Mouse (Mus musculus) MEL (cell line): ENCODE measurements around the gene Zfpm1. TPM values are rescaled to one million over a fixed set of nuclear protein-coding genes. Genes with fewer than 3 reads are reported as not detected.

Source experiments
- DNase-seq: peaks from one replicate; pipeline ENCODE4 v3.0.0; 2011; ENCODE audit warnings: low read depth, low spot score
- H3K27ac ChIP-seq: 2 replicates; pipeline ENCODE4 v1.5.1; 2012; ENCODE audit warnings: low read depth, mild to moderate bottlenecking, control low read depth, low read length, moderate library complexity; ENCODE audit not compliant: control insufficient read depth
- H3K27me3 ChIP-seq, 2 experiments: fragments of 150-350 bp in 1 of 2; sonication (generic) in 1 of 2; 2 replicates each; pipeline ENCODE4 v1.6.1; 2012; ENCODE audit warnings: low read length in 2 of 2, mild to moderate bottlenecking in 2 of 2, improper control_type of control experiment in 1 of 2, moderate library complexity in 1 of 2; ENCODE audit not compliant: insufficient read depth in 2 of 2, control insufficient read depth in 1 of 2
- H3K36me3 ChIP-seq, 2 experiments: 2 replicates each; pipeline ENCODE4 v1.6.1; 2012 to 2014; ENCODE audit warnings: low read length in 2 of 2, improper control_type of control experiment in 1 of 2, inconsistent platforms in 1 of 2, mild to moderate bottlenecking in 1 of 2; ENCODE audit not compliant: insufficient read depth in 2 of 2, control insufficient read depth in 1 of 2
- H3K4me1 ChIP-seq, 2 experiments: fragments of 150-350 bp in 1 of 2; sonication (generic) in 1 of 2; 2 replicates each; pipeline ENCODE4 v1.6.1; 2012; ENCODE audit warnings: low read length in 2 of 2, improper control_type of control experiment in 1 of 2, mild to moderate bottlenecking in 1 of 2; ENCODE audit not compliant: insufficient read depth in 2 of 2, control insufficient read depth in 1 of 2
- H3K4me3 ChIP-seq, 2 experiments: fragments of 150-350 bp in 1 of 2; sonication (generic) in 1 of 2; 2 replicates each; pipeline ENCODE4 v1.5.1; 2012; ENCODE audit warnings: low read depth in 2 of 2, low read length in 2 of 2, mild to moderate bottlenecking in 2 of 2, moderate library complexity in 2 of 2, control low read depth in 1 of 2, improper control_type of control experiment in 1 of 2; ENCODE audit not compliant: control insufficient read depth in 1 of 2, insufficient read depth in 1 of 2
- H3K79me2 ChIP-seq: 2 replicates; pipeline ENCODE4 v1.6.1; 2012; ENCODE audit warnings: mild to moderate bottlenecking, low read length, moderate library complexity; ENCODE audit not compliant: control insufficient read depth, poor library complexity, insufficient read depth
- H3K9ac ChIP-seq: 2 replicates; pipeline ENCODE4 v1.6.1; 2012; ENCODE audit warnings: low read depth, mild to moderate bottlenecking, control low read depth, low read length, moderate library complexity; ENCODE audit not compliant: control insufficient read depth, poor library complexity, severe bottlenecking
- H3K9me3 ChIP-seq: fragments of 150-350 bp; sonication (generic); replicated peaks from 2 replicates; pipeline ENCODE4 v1.6.1; 2012; ENCODE audit warnings: mild to moderate bottlenecking, low read length, improper control_type of control experiment, moderate library complexity; ENCODE audit not compliant: insufficient read depth
- CHD1 ChIP-seq: IDR thresholded peaks from 2 replicates; pipeline ENCODE4 v1.6.1; 2012; ENCODE audit warnings: low read depth, mild to moderate bottlenecking, inconsistent platforms, low read length, improper control_type of control experiment
- CHD2 ChIP-seq: IDR thresholded peaks from 2 replicates; pipeline ENCODE4 v1.6.1; 2011; ENCODE audit warnings: low read length, improper control_type of control experiment
- CTCF ChIP-seq, 3 experiments: IDR thresholded peaks in 2 of 3; conservative IDR thresholded peaks in 1 of 3; 2 replicates each; pipeline ENCODE4 v1.5.1; 2011 to 2012; ENCODE audit warnings: low read length in 3 of 3, low read depth in 2 of 3, mild to moderate bottlenecking in 2 of 3, improper control_type of control experiment in 1 of 3, inconsistent platforms in 1 of 3, mixed read lengths in 1 of 3, moderate library complexity in 1 of 3; ENCODE audit not compliant: control insufficient read depth in 1 of 3, insufficient read depth in 1 of 3, poor library complexity in 1 of 3, severe bottlenecking in 1 of 3
- E2F4 ChIP-seq: IDR thresholded peaks from 2 replicates; pipeline ENCODE4 v1.6.1; 2011; ENCODE audit warnings: low read depth, low read length, improper control_type of control experiment, borderline replicate concordance
- ELF1 ChIP-seq: IDR thresholded peaks from 2 replicates; pipeline ENCODE4 v1.6.1; 2014; ENCODE audit warnings: low read depth, mild to moderate bottlenecking, inconsistent platforms, low read length, improper control_type of control experiment, moderate library complexity
- EP300 ChIP-seq, 2 experiments: IDR thresholded peaks; 2 replicates each; pipeline ENCODE4 v1.6.1; 2011; ENCODE audit warnings: improper control_type of control experiment in 2 of 2, low read length in 2 of 2, low read depth in 1 of 2, mild to moderate bottlenecking in 1 of 2
- ETS1 ChIP-seq: IDR thresholded peaks from 2 replicates; pipeline ENCODE4 v1.6.1; 2012; ENCODE audit warnings: low read depth, mild to moderate bottlenecking, inconsistent platforms, low read length, improper control_type of control experiment, moderate library complexity
- GATA1 ChIP-seq: IDR thresholded peaks from 2 replicates; pipeline ENCODE4 v1.6.1; 2011; ENCODE audit warnings: low read depth, low read length, improper control_type of control experiment
- HCFC1 ChIP-seq: IDR thresholded peaks from 2 replicates; pipeline ENCODE4 v1.6.1; 2012; ENCODE audit warnings: low read depth, mild to moderate bottlenecking, inconsistent platforms, low read length, improper control_type of control experiment, moderate library complexity
- JUND ChIP-seq: IDR thresholded peaks from 2 replicates; pipeline ENCODE4 v1.6.1; 2011; ENCODE audit warnings: low read depth, mild to moderate bottlenecking, improper control_type of control experiment, low read length
- MAZ ChIP-seq: IDR thresholded peaks from 2 replicates; pipeline ENCODE4 v1.6.1; 2012; ENCODE audit warnings: low read depth, mild to moderate bottlenecking, inconsistent platforms, low read length, improper control_type of control experiment
- MEF2A ChIP-seq: IDR thresholded peaks from 2 replicates; pipeline ENCODE4 v1.6.1; 2014; ENCODE audit warnings: low read depth, mild to moderate bottlenecking, inconsistent platforms, low read length, improper control_type of control experiment; ENCODE audit not compliant: poor library complexity, insufficient replicate concordance, severe bottlenecking; ENCODE audit errors: extremely low read depth
- MXI1 ChIP-seq: IDR thresholded peaks from 2 replicates; pipeline ENCODE4 v1.6.1; 2011; ENCODE audit warnings: mild to moderate bottlenecking, low read depth, low read length, improper control_type of control experiment
- MYB ChIP-seq: IDR thresholded peaks from 2 replicates; pipeline ENCODE4 v1.6.1; 2011; ENCODE audit warnings: mild to moderate bottlenecking, low read depth, low read length, improper control_type of control experiment
- MYC ChIP-seq: IDR thresholded peaks from 2 replicates; pipeline ENCODE4 v1.6.1; 2011; ENCODE audit warnings: low read depth, mild to moderate bottlenecking, low read length, improper control_type of control experiment, moderate library complexity
- NELFE ChIP-seq: IDR thresholded peaks from 2 replicates; pipeline ENCODE4 v1.6.1; 2011; ENCODE audit warnings: low read depth, low read length, improper control_type of control experiment
- NRF1 ChIP-seq: IDR thresholded peaks from 2 replicates; pipeline ENCODE4 v1.6.1; 2014; ENCODE audit warnings: low read depth, mild to moderate bottlenecking, inconsistent platforms, low read length, improper control_type of control experiment, moderate library complexity; ENCODE audit not compliant: poor library complexity, insufficient read depth, severe bottlenecking
- POLR2AphosphoS2 ChIP-seq: IDR thresholded peaks from 2 replicates; pipeline ENCODE4 v1.6.1; 2011; ENCODE audit warnings: low read length, improper control_type of control experiment
- POLR2AphosphoS5 ChIP-seq: IDR thresholded peaks from 2 replicates; pipeline ENCODE4 v1.6.1; 2012; ENCODE audit warnings: low read depth, borderline replicate concordance, mild to moderate bottlenecking, inconsistent platforms, low read length, moderate library complexity, mixed read lengths
- RAD21 ChIP-seq: IDR thresholded peaks from 2 replicates; pipeline ENCODE4 v1.6.1; 2011; ENCODE audit warnings: mild to moderate bottlenecking, low read depth, low read length, improper control_type of control experiment
- RCOR1 ChIP-seq: IDR thresholded peaks from 2 replicates; pipeline ENCODE4 v1.6.1; 2012; ENCODE audit warnings: low read depth, mild to moderate bottlenecking, inconsistent platforms, low read length, improper control_type of control experiment
- SIN3A ChIP-seq: IDR thresholded peaks from 2 replicates; pipeline ENCODE4 v1.6.1; 2012; ENCODE audit warnings: low read length, improper control_type of control experiment, inconsistent platforms
- SMC3 ChIP-seq: IDR thresholded peaks from 2 replicates; pipeline ENCODE4 v1.6.1; 2011; ENCODE audit warnings: low read depth, low read length, improper control_type of control experiment
- TCF12 ChIP-seq: IDR thresholded peaks from 2 replicates; pipeline ENCODE4 v1.6.1; 2014; ENCODE audit warnings: low read depth, mild to moderate bottlenecking, inconsistent platforms, low read length, improper control_type of control experiment, moderate library complexity
- UBTF ChIP-seq: IDR thresholded peaks from 2 replicates; pipeline ENCODE4 v1.6.1; 2012; ENCODE audit warnings: low read depth, mild to moderate bottlenecking, inconsistent platforms, low read length, improper control_type of control experiment, moderate library complexity, borderline replicate concordance; ENCODE audit not compliant: insufficient read depth
- USF1 ChIP-seq: IDR thresholded peaks from 2 replicates; pipeline ENCODE4 v1.6.1; 2014; ENCODE audit warnings: low read depth, mild to moderate bottlenecking, inconsistent platforms, low read length, improper control_type of control experiment, moderate library complexity
- USF2 ChIP-seq, 2 experiments: IDR thresholded peaks; 2 replicates each; pipeline ENCODE4 v1.6.1; 2011 to 2012; ENCODE audit warnings: improper control_type of control experiment in 2 of 2, low read length in 2 of 2, borderline replicate concordance in 1 of 2, inconsistent platforms in 1 of 2, low read depth in 1 of 2, mild to moderate bottlenecking in 1 of 2; ENCODE audit not compliant: insufficient read depth in 1 of 2
- ZC3H11A ChIP-seq: IDR thresholded peaks from 2 replicates; pipeline ENCODE4 v1.6.1; 2012; ENCODE audit warnings: low read depth, mild to moderate bottlenecking, inconsistent platforms, low read length, improper control_type of control experiment
- ZKSCAN1 ChIP-seq: IDR thresholded peaks from 2 replicates; pipeline ENCODE4 v1.6.1; 2012; ENCODE audit warnings: low read depth, mild to moderate bottlenecking, inconsistent platforms, low read length, improper control_type of control experiment, moderate library complexity
- polyA plus RNA-seq, 2 experiments: library from polyadenylated mRNA; stranded (reverse) in 1 of 2; unstranded in 1 of 2; fragments of >175 nt in 1 of 2; fragments of >200 nt in 1 of 2; gene quantifications; 2 replicates each; pipeline versions ENCODE4 v1.2.1 to v1.2.4; 2012; ENCODE audit warnings: low replicate concordance in 2 of 2, low read depth in 1 of 2; ENCODE audit not compliant: insufficient read length in 2 of 2, insufficient read depth in 1 of 2, missing spikeins in 1 of 2
- total RNA-seq: library from RNA; depleted of rRNA; stranded (reverse); fragments of 300-350 nt; gene quantifications from 2 replicates; pipeline ENCODE4 v1.2.3, GENCODE M21; 2012

Gene Zfpm1
- total and polyA plus RNA-seq, 3 experiments = 133 to 343 (median 260) TPM

DNA sequence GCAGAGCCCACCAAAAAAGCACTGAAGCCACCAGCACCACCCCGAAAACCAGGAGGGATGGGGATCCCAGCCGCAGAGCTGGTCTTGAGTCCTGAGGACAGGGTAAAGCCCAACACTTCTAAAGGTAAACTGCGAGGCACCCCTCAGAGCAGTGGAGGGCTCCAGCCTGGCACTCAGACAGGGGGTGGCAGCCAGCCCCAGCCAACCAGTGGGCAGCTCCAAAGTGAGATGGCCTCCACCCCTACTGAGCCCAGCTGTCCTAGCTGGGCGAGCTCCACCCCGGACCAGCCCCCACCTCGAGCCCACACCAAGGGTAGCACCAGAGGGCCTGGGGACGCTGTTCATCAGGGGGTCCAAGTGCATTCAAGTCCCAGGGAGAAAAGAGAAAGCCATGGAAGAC is 11.4 kb upstream of the Zfpm1 start:
- Histone ChIP-seq H3K27ac (no peak overlapping the region), H3K79me2 (no peaks in the 10 kb centered on the region), H3K36me3 (peaks cover 0 to 3% of the 10 kb centered on the region in 2 experiments; a peak in 2 of 4 replicates), H3K9me3 (no peaks in the 10 kb centered on the region), H3K4me1 (peaks cover 0 to 19% of the 10 kb centered on the region in 2 experiments; a peak in 3 of 4 replicates), H3K9ac (no peak overlapping the region), H3K4me3 (no peak overlapping the region), H3K27me3 (no peaks in the 10 kb centered on the region)
- TF ChIP-seq MYC = no peak
- no peak for TF ChIP-seq GATA1
- TF ChIP-seq EP300 (IDR thresholded peaks at IDR 0.05; ENCODE audit: low read depth in 1 of 2, low read length in 2 of 2) = no peak
- no peak for TF ChIP-seq UBTF
- TF ChIP-seq MXI1 = no peak
- TF ChIP-seq ZKSCAN1 = no peak
- no peak for TF ChIP-seq USF1
- TF ChIP-seq E2F4 = no peak
- no peak for TF ChIP-seq ELF1
- no peak for TF ChIP-seq SIN3A
- no peak for TF ChIP-seq TCF12
- TF ChIP-seq JUND = no peak
- TF ChIP-seq SMC3 = no peak
- no peak for DNase-seq

DNA sequence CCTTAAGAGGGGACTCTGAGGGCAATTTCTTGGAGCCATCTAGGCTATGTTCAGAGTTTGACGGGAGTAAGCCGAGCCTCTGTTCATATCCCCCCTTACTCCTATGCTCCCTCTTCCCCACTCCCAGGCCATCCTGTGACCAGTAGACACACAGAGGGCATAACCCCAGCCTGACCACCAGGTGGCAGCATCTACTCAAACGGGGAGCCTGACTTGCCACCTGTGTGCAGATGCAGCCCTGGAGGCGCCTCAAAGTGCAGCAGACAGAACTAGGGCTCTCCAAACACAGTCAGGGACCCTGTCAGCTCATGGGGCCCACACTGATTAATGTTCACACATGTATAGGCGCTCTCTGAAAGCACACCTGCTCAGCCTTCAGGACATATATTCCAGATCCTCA is 8.8 kb upstream of the Zfpm1 start:
- DNase-seq = peak; percentile 89
- H3K36me3 ChIP-seq = peaks cover 0 to 3% of the 10 kb centered on the region in 2 experiments; a peak in 2 of 4 replicates
- no peak overlapping the region for H3K4me3 ChIP-seq
- H3K9me3 ChIP-seq = no peaks in the 10 kb centered on the region
- no peak overlapping the region for H3K9ac ChIP-seq
- H3K4me1 ChIP-seq = peaks cover 0 to 22% of the 10 kb centered on the region in 2 experiments; a peak in 3 of 4 replicates
- no peak overlapping the region for H3K27ac ChIP-seq
- H3K27me3 ChIP-seq = no peaks in the 10 kb centered on the region
- H3K79me2 ChIP-seq = no peaks in the 10 kb centered on the region
- no peak for TF ChIP-seq MYB
- no peak for TF ChIP-seq GATA1
- TF ChIP-seq NELFE = no peak
- no peak for TF ChIP-seq POLR2AphosphoS5
- TF ChIP-seq CTCF (IDR thresholded peaks at IDR 0.05 in 2 of 3, conservative IDR thresholded peaks at IDR 0.05 in 1 of 3; ENCODE audit: control insufficient read depth in 1 of 3, insufficient read depth in 1 of 3, low read depth in 2 of 3, low read length in 3 of 3, poor library complexity in 1 of 3, severe bottlenecking in 1 of 3) = peak; percentile 96 to 99 (median 99)
- no peak for TF ChIP-seq JUND
- TF ChIP-seq RCOR1 = no peak
- TF ChIP-seq SMC3 = peak; percentile 99
- TF ChIP-seq NRF1 = 0 out of 2 replicates have a peak, but pooled peaks have one; percentile 27
- no peak for TF ChIP-seq UBTF
- TF ChIP-seq TCF12 = 0 out of 2 replicates have a peak, but pooled peaks have one; percentile 27
- TF ChIP-seq ELF1 = 0 out of 2 replicates have a peak, but pooled peaks have one; percentile 8
- no peak for TF ChIP-seq CHD2
- TF ChIP-seq RAD21 = peak; percentile 99
- TF ChIP-seq ZC3H11A = peak; percentile 99
- TF ChIP-seq MAZ = peak; percentile 60; the same call in 1 of the 2 replicates
- 0 out of 2 replicates have a peak, but pooled peaks have one; percentile 21 for TF ChIP-seq HCFC1
- TF ChIP-seq E2F4 = no peak
- no peak for TF ChIP-seq POLR2AphosphoS2
- TF ChIP-seq MXI1 = peak; percentile 56
- no peak for TF ChIP-seq ETS1
- no peak for TF ChIP-seq CHD1
- TF ChIP-seq USF2 (IDR thresholded peaks at IDR 0.05; ENCODE audit: borderline replicate concordance in 1 of 2, insufficient read depth in 1 of 2, low read depth in 1 of 2, low read length in 2 of 2) = no peak
- no peak for TF ChIP-seq MEF2A
- peak; percentile 71; the same call in 1 of the 2 replicates for TF ChIP-seq SIN3A
- no peak for TF ChIP-seq EP300 (IDR thresholded peaks at IDR 0.05; ENCODE audit: low read depth in 1 of 2, low read length in 2 of 2)
